In genomic region chr4:35135806-35136205, GRCm38 (mm10) we compare ENCODE assay signal across 33 mouse cellular contexts. TPM values are rescaled to one million over a fixed set of nuclear protein-coding genes. Genes with fewer than 3 reads are reported as not detected.
DNase-seq lines count a peak whose midpoint lies in the region; ATAC-seq lines count a peak whose summit lies in the region.
"Had no signal": no experiment of that assay in that cellular context is flagged by ENCODE, and none has a peak within 500 bp of the region (broad histone marks: within the 10 kb centered on the region; RNA-seq: fewer than 3 reads in every experiment).

No protein-coding gene starts in this region.

- DNase-seq in adrenal gland, adult 2 months, result peak; percentile 17
- no peak for DNase-seq in adrenal gland, adult 8-10 months
- DNase-seq in kidney, adult 9 months, result peak; percentile 48
- DNase-seq in kidney, adult 18-20 months, result no peak
- DNase-seq in midbrain, embryonic 10.5 days (ENCODE audit: low spot score), result no peak
- no peak for DNase-seq in embryo, embryonic 11 days
- DNase-seq: cerebellum, adult 11-12 months; gastrocnemius, postnatal 36 days; heart, postnatal 36 days; layer of hippocampus, postnatal 36 days; lung, postnatal 4 days; thymus, adult 18-20 months; thymus, postnatal 4 days had no signal

- H3K36me3 ChIP-seq in midbrain, embryonic 10.5 days, result peaks cover 9% of the 10 kb centered on the region; the same call in 1 of the 2 replicates
- no peaks in the 10 kb centered on the region for H3K36me3 ChIP-seq in midbrain, embryonic 16.5 days (ENCODE audit: control insufficient read depth, insufficient read depth, low read length)
- H3K36me3 ChIP-seq: embryonic facial prominence, embryonic 12.5 days; forebrain, embryonic 12.5 days; G1E; heart, embryonic 15.5 days; hindbrain, embryonic 15.5 days; intestine, embryonic 15.5 days; limb, embryonic 13.5 days; liver, embryonic 15.5 days; midbrain, embryonic 15.5 days had no signal

- no peaks in the 10 kb centered on the region for H3K9me3 ChIP-seq in midbrain, embryonic 10.5 days (replicated peaks)
- no peaks in the 10 kb centered on the region for H3K9me3 ChIP-seq in midbrain, embryonic 16.5 days (replicated peaks; ENCODE audit: control insufficient read depth, low read length, poor library complexity, severe bottlenecking)
- H3K9me3 ChIP-seq: embryonic facial prominence, embryonic 12.5 days; forebrain, embryonic 12.5 days; G1E; heart, embryonic 15.5 days; hindbrain, embryonic 15.5 days; intestine, embryonic 15.5 days; limb, embryonic 13.5 days; liver, embryonic 15.5 days; midbrain, embryonic 15.5 days had no signal

- WGBS in midbrain, embryonic 10.5 days, result 83% methylated on average over 4 of the region's 4 CpGs
- 80% methylated on average over 4 of the region's 4 CpGs for WGBS in midbrain, embryonic 16.5 days

- no peak overlapping the region for H3K9ac ChIP-seq in midbrain, embryonic 16.5 days (ENCODE audit: low read depth, low read length)
- H3K9ac ChIP-seq: embryonic facial prominence, embryonic 12.5 days; forebrain, embryonic 12.5 days; heart, embryonic 15.5 days; hindbrain, embryonic 15.5 days; intestine, embryonic 15.5 days; limb, embryonic 13.5 days; liver, embryonic 15.5 days; midbrain, embryonic 15.5 days had no signal

- peaks cover 17% of the 10 kb centered on the region for H3K4me1 ChIP-seq in midbrain, embryonic 10.5 days
- H3K4me1 ChIP-seq in midbrain, embryonic 16.5 days (ENCODE audit: control insufficient read depth, insufficient read depth, low read length), result no peaks in the 10 kb centered on the region
- H3K4me1 ChIP-seq: heart, embryonic 15.5 days; hindbrain, embryonic 15.5 days; midbrain, embryonic 15.5 days had no signal

- H3K27me3 ChIP-seq in midbrain, embryonic 10.5 days (ENCODE audit: low read depth, poor library complexity, severe bottlenecking), result no peaks in the 10 kb centered on the region
- H3K27me3 ChIP-seq in midbrain, embryonic 16.5 days (ENCODE audit: control insufficient read depth, insufficient read depth, low read depth, low read length), result no peaks in the 10 kb centered on the region
- H3K27me3 ChIP-seq: embryonic facial prominence, embryonic 12.5 days; forebrain, embryonic 12.5 days; heart, embryonic 15.5 days; hindbrain, embryonic 15.5 days; intestine, embryonic 15.5 days; limb, embryonic 13.5 days; liver, embryonic 15.5 days; midbrain, embryonic 15.5 days; Patski had no signal

- H3K27ac ChIP-seq in midbrain, embryonic 10.5 days (replicated peaks), result 0 out of 2 replicates have a peak overlapping the region, but pooled peaks have one; percentile 28
- no peak overlapping the region for H3K27ac ChIP-seq in midbrain, embryonic 16.5 days (ENCODE audit: low read length)
- H3K27ac ChIP-seq: embryonic facial prominence, embryonic 12.5 days; forebrain, embryonic 12.5 days; heart, embryonic 15.5 days; hindbrain, embryonic 15.5 days; intestine, embryonic 15.5 days; limb, embryonic 13.5 days; liver, embryonic 15.5 days; midbrain, embryonic 15.5 days had no signal

- H3K4me2 ChIP-seq in midbrain, embryonic 16.5 days (ENCODE audit: low read length), result no peak overlapping the region
- H3K4me2 ChIP-seq: embryonic facial prominence, embryonic 12.5 days; forebrain, embryonic 12.5 days; heart, embryonic 15.5 days; hindbrain, embryonic 15.5 days; intestine, embryonic 15.5 days; limb, embryonic 13.5 days; liver, embryonic 15.5 days; midbrain, embryonic 15.5 days had no signal

- H3K4me3 ChIP-seq in midbrain, embryonic 10.5 days, result no peak overlapping the region
- H3K4me3 ChIP-seq in midbrain, embryonic 16.5 days (ENCODE audit: low read depth, low read length), result no peak overlapping the region
- H3K4me3 ChIP-seq: embryonic facial prominence, embryonic 12.5 days; forebrain, embryonic 12.5 days; heart, embryonic 15.5 days; hindbrain, embryonic 15.5 days; intestine, embryonic 15.5 days; limb, embryonic 13.5 days; liver, embryonic 15.5 days; midbrain, embryonic 15.5 days had no signal

- ATAC-seq in midbrain, embryonic 16.5 days, result no peak
- ATAC-seq: activated CD4-positive, CD25-positive, alpha-beta regulatory T cell, adult 4 months; intestine, embryonic 15.5 days; midbrain, embryonic 15.5 days; Patski had no signal

RNA-seq across cellular contexts. Expression of gene Ifnk, which starts 16.1 kb away (rescaled TPM):
- not detected for total RNA-seq in adrenal gland, adult 2 months (2021)
- polyA plus RNA-seq in adrenal gland, adult 2 months (2012; rRNA removed), result not detected in 2 replicates
- total RNA-seq in adrenal gland, adult 8-10 months (2022), result under 1 TPM in 1 of 4 experiments, not detected in 3; 0.38 TPM
- polyA plus RNA-seq in midbrain, embryonic 10.5 days (2016; fragmentation: Nextera tagmentation; extraction: Ambion mirVana), result 0.29 and 0.30 TPM in 2 replicates
- 0.27 TPM in 1 of 2 replicates, not detected in the other for polyA plus RNA-seq in midbrain, embryonic 16.5 days (2015; fragmentation: Nextera tagmentation; extraction: Ambion mirVana)
- total RNA-seq: G1E; gastrocnemius, adult 18-20 months; gastrocnemius, postnatal 36 days; heart, postnatal 36 days; layer of hippocampus, adult 8-10 months; layer of hippocampus, postnatal 36 days; left cerebral cortex, postnatal 10 days; megakaryocyte-erythroid progenitor cell, adult 5-6 weeks had no signal
- polyA plus RNA-seq: activated CD4-positive, CD25-positive, alpha-beta regulatory T cell, adult 4 months; cortical plate, adult 2 months; G1E; heart, embryonic 15.5 days; lung, embryonic 16.5 days; midbrain, embryonic 15.5 days; neural tube, embryonic 14.5 days; Patski; spleen, adult 2 months had no signal

RNA-seq across cellular contexts. Expression of gene Mob3b, which starts 21.5 kb away (rescaled TPM):
- total RNA-seq in adrenal gland, adult 2 months (2021), result 10 to 100 TPM; 23.7 to 35.2 TPM
- 7.7 and 7.9 TPM in 2 replicates for polyA plus RNA-seq in adrenal gland, adult 2 months (2012; rRNA removed)
- 10 to 100 TPM; 28.5 to 53.9 (median 39.7) TPM for total RNA-seq in adrenal gland, adult 8-10 months (2022)
- 19.8 and 21.5 TPM in 2 replicates for polyA plus RNA-seq in midbrain, embryonic 10.5 days (2016; fragmentation: Nextera tagmentation; extraction: Ambion mirVana)
- 2.8 and 3.9 TPM in 2 replicates for polyA plus RNA-seq in midbrain, embryonic 16.5 days (2015; fragmentation: Nextera tagmentation; extraction: Ambion mirVana)
- polyA plus RNA-seq: G1E had no signal

Comparison
In these comparisons a context has a peak if more than half of its experiments do, and no peak if none do; other contexts are left out.
1. DNase-seq: peak in adrenal gland, adult 2 months (single experiment) and kidney, adult 9 months (single experiment); none in adrenal gland, adult 8-10 months (single experiment), kidney, adult 18-20 months (single experiment), midbrain, embryonic 10.5 days (single experiment) and embryo, embryonic 11 days (single experiment).